Mouse (Mus musculus) kidney, postnatal 4 days (tissue): Measurements from ENCODE around the gene Plvap.

Experiments
- DNase-seq, 2 experiments: peaks; one replicate each; pipeline ENCODE4 v3.0.0; 2021; ENCODE audit warnings: mixed read lengths in 2 of 2

Gene Plvap

DNA sequence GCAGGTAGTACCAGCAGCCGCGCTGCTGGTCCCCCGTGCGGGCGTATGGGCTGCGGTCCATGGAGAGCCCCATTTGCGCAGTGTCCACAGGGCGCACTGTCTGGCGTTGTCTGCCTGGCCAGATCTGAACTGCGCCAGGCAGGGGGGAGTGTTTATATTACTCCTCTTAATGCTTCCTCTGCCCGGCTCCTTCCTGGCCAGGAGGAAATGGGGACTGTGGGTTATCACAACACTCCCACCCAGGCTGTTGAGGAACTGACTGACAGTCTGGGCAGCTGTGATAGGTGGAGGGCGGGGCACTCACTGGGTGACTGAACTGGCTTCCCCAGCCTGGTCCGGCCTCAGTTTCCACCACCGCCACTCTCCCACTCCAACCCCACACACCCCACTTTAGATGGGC, at the start of gene Plvap:
Gene Plvap (minus strand): TSS at position 109 of the 400 bp plus-strand sequence.
- DNase-seq = peak; percentile 43 to 61

DNA sequence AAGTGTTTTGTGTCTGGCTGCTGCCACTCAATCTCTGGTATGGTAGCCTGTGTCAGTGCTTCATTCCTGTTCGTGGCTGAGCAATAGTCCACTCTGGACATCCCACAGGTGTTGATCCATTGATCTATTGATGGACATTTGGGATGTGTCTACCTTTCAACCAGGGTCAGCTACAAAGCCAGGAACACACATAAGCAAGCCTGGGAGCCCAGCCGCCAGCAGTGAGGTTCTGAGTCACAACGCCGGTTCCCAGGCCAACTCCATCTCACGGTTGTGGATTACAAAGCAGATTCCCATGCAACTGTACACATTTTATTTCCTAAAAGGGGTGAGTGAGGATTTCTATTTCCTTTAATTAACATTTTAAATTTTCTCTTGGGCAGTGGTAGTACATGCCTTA, 49.2 kb upstream of the Plvap start:
- no peak for DNase-seq

DNA sequence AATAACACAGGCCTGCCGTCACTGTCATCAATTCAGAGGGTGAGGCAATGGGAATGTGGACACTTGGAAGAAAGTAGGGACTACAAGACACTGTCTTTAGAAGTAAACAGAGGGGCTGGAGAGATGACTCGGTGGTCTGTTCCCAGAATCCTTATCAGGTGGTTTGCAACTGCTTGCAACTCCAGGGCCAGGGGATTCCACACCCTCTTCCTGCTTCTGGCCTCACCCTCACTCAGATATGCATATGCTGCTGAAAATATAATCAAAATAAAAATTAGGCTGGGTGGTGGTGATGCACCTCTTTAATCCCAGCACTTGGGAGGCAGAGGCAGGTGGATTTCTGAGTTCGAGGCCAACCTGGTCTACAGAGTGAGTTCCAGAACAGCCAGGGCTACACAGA, 48.5 kb upstream of the Plvap start:
- DNase-seq = no peak

DNA sequence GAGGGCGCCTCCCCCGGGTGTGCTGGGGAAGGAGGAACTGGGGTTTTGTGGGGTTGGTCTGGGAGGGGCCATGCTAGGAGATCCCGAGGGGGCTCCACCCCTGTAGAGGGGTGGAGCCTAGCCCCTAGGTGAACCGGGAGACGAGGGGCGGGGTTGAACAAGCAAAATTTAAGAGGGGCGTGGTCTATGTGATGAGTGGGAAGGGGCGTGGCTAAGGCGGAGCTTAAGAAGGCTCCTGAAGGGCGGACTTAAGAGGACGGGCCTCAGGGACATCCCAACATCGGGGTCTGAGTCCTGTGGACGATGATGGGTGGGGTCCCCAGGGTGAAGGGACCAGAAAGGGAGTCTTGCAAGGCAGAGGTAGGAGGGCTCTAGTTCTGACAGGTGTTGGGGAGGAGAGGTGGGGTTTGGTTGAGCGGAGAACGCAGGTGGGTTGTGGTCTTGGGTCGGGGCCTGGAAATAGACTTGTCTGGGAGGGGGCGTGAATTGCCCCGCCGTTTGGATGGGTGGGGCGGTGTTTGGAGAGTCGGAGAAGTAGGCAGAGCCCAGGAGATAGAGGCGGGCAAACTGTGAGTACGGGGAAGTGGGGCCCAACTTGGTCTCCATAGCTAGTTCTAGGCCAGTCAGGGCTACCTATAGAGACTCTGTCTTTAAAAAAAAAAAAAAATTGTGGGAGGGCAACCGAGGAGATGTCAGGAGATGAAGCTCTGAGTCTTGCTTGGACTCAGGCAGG, 47.6 kb upstream of the Plvap start:
- peak; percentile 88 to 91 for DNase-seq

DNA sequence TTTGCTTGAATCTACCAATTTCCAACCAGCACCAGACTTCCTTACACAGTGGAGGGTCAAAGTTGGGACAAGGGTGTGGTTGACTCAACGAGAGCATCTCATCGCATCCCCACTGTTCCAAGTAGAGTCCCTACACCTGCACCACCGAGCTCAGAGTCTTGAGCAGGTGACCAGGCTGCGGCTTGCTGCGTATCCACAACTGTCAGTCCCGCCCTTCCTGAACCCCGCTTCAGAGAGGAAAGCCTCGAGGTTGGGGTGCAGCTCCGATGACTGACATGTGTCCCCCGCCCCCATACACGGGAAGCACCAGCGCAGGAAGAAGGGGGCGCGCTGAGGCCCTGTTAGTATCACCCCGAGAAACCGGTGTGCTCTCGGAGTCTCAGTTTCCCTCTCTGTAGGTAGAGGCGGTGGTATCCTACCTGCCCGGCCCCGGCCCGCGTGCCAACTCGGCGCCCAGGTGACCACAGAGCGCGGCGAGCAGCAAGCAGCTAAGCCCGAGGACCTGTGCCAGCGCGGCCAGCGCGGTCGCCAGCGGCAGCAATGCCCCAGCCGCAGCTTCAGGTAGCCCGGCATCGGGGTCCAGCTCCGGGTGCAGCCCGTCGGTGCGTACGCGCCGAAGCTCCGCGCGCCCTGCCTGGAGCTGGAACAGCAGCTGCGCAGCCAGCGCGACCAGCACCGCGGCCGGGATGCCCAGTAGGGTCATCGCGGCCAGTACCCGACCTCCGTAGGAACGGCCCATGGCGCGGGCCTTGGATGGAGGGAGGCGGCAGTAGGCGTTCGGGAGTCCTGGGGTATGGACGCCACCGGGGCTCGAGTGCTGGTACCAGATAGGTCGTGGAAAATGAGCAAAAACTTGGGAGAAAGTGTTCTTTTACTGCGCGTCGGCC, 46.8 kb upstream of the Plvap start, which contains the start of gene Tmem221:
Gene Tmem221 (minus strand): TSS at position 801 of the 887 bp plus-strand sequence.
- DNase-seq = peak; percentile 29 to 45

DNA sequence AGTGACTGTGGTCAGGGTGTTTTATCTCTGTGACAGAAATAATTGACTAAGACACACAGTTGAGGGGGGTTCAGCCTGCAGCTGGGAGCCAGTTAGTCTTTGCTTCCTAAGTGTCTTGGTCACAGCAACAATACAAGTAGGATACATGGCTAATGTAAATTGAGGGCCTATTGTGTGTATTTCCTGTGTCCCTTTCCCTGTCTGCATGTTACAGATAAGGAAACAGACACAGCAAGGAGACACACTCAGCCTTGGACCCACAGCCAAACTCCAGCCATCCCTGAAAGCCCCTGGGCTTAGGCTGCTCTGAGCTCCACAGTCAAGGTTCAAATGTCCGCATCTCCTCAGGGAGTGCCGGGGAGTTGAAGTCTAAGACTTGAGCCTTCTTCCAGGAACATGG, 43.1 kb upstream of the Plvap start:
- DNase-seq = no peak

DNA sequence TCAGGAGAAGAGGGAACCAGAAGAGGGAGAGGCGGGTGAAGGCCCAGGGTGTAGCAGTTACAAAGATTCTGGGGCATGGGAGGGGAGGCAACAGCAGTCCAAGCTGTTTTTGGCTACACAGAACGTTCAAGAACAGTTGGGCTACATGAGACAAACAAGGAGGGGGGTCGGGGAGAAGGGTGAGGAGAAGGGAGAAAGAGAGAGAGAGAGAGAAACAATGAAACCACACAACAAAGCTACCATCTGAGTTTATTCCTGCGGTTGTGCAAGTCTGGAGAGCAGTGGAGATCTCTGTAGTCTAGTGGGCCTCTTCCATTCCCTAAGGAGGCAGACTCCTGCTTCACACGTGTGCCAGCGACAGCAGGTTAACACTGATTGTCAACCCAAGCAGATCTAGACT, 42.4 kb upstream of the Plvap start:
- no peak for DNase-seq

DNA sequence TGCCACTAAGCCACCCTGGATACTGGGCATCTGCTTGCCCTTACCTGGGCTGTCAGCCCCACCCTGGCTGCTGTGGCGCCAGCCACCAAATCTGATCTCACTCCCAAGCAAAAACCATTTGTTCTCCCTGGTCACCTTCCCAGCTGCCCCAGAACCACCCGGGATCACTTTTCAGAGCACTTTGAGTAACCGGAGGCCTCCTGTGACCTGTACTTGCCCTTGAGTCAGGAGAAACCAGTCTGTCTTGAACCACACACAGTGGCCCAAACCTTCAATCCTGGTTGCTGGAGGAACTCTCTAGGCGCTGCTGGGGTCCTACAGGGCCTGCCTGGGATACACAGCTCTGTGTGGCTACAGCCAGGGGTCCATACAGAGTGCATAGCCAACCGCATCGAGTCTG, 41.2 kb upstream of the Plvap start:
- DNase-seq = no peak

DNA sequence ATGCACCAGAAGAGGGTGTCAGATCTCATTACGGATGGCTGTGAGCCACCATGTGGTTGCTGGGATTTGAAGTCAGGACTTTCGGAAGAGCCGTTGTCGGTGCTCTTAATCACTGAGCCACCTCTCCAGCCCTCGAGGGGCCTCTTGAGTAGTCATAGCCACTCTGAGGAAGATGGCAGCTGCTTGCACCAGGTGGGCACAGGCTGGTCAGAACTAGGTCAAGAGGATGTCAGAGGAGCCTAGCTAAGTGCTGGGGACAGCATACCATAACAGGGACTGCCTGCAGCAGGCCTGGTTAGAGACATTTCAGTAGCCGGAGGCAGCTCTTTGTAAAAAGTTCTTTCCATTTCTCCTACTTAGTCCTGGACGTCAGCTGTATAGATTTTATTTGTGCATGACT, 39.2 kb upstream of the Plvap start:
- no peak for DNase-seq

DNA sequence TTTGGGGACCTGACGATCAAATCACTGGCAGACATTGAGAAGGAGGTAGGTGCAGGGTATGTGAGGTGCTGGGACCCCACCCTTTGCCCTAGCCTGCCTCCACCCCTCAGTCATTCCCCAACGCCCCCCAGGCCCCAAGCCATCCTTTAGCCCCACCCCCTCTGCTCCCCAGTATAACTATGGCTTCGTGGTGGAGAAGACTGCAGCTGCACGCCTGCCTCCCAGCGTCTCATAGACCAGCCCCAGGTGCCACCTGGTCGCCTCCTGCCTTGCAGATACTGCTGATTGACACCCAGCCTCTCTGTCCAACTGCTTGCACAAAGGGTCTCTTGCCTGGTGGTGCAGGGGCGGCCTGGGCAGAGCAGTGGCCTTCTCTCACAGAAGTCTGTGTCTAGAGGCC, 36.0 kb upstream of the Plvap start:
- DNase-seq = no peak

DNA sequence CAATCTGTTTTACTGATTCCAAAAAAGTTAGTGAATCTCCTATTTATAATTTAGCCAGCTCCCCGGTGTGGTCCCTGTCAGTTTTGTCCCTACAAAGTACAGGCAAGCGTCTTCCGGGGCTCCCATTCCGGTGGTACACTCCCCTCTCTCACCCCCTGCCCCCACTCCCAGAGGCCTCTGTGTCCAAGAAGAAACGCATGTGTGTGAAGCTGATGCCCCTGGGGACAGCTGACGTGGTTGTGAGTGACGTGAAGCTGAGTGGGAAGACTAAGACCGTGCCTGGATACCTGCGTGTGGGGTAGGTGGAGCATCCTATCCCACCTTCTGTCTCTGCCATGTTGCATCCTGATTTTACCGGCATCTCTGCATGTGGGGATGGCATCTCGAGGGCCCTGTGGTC, 33.5 kb upstream of the Plvap start:
- DNase-seq = no peak

DNA sequence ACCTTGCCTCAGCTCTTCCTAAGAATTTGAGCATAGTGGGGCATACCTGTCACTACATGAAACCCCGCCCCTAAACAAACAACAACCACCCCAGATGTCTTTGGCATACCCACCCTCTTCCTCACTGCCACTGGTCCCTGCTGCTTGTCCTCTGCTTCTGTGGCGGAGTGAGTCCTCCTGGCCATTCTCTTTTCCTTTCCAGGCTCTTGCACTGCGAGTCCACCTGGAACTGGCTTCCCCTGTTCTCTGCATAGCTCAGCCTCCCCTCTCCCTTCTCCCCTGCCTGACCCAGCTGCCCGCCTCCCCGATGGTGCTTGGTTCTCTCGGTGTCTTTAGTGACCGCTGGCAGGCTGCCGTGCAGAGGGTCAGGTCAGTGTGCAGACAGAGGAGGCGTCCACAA, 32.2 kb upstream of the Plvap start:
- DNase-seq = no peak

DNA sequence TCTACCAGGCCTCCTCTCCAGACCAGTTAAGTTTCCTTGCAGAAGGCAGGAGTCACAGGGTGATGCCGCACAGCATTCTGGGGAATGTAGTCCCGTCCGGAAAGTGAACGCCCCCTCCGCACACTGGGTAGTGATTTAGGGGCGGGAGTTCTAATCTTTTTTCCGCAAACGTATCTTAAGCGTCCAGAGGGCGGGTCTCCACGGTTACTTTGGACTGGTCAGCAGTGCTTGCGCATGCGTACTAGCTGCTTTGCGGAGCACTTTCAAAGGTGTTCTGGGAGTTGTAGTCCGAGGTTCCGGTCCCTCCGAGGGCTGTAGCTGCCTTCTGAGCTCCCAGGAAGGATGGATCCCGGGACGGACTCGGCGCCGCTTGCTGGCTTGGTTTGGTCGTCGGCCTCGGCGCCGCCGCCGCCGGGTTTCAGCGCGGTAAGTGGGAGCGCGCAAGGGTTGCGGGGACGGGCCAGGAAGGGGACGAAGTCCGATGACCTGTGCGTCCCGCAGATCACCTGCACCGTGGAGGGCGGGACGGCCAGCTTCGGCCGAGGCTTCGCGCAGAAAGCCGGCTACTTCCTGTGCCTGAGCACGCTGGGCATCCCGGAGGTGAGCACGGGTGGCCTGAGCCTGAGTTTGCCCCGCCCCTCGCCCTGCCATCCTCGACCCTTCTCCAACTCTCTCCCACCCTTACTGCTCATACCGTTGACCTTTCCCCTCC, 31.2 kb upstream of the Plvap start, which contains the start of gene Mvb12a:
Gene Mvb12a (plus strand): TSS at position 291 of the 712 bp plus-strand sequence.
- peak; percentile 95 to 97 for DNase-seq

DNA sequence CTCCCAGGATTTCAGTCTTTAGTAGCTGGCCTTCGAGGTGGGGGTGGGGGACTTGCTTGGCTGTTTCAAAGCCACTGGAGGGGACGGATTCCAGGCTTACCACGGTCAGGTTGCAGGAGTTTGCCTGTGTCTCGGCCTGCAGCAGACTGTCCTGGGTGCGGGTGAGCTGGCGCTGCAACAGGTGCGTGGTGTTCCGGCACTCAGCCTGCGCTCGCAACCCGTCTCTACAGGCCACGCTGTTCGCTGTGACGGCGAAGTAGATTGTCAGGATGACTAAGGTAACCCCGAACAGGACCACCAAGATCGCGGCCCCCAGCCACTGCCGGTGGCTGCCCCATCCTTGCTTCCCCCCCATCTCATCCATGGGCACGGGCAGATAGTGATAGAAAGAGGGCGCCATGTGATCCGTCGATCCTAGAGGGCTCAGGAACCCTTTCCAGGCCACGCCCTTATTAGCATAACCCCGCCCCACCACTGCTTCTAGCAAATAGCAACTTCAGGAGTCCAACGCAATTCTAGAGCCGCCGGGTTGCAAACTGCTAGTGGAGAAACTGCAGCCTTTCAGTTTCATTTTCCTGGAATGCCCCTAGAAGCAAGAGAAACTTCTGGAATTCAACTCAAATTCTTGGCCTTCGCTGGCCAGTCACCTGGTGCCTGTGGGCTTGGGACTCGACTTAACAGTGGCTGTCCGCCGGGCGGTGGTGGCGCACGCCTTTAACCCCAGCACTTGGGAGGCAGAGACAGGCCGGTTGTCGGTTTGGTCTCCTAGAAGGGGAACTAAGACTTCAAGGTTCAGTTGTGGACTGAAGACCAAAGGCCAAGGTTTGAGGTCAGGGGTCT, 25.7 kb upstream of the Plvap start, which contains the start of gene Bst2:
Gene Bst2 (minus strand): TSS at position 429 of the 840 bp plus-strand sequence.
- DNase-seq = peak; percentile 89 to 93

DNA sequence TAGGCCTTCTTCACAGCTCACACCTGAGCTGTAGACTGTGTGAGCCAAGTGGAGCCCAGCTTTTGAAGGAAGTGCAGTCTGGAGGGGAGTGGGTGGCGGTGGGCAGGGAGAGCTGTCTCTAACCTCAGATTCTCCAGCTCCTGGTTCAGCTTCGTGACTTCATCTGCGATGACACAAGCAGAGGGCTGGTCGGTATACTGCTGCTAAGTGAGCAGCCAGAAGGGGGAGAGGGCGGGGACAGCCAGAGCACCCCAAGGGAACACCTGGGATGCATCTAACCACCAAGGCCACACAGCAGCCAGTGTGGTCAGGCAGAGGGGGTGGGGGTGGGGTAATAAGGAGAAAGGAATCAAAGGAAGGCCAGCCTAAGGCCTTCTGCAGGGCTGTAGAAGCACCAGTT, 24.1 kb upstream of the Plvap start:
- DNase-seq = no peak

DNA sequence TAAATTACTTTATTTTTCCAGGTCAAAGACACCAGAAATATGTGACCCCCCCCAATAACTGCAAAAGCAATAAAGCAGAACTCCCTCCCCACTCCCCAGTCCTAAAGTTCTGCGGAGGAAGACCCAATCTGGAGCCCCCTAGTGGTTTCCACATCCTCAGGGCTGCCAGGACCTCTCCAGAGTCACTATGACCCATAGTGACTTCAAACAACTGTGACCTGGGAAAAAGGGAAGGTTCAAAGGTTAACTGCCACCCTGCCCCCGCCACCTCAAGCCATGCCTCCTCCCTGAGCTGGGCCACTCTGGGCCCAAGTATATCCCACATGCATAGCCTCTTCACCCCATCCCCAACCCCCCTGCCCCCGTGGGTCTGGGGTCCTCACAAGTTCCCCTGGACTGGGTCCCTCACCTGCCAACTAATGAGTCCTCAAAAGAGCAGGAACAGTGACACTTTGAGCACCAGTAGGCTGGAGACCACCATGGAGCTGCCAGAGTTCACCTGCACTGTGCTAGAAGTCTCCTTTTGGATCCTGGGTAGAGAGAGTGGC, 22.8 kb upstream of the Plvap start:
- DNase-seq = no peak

DNA sequence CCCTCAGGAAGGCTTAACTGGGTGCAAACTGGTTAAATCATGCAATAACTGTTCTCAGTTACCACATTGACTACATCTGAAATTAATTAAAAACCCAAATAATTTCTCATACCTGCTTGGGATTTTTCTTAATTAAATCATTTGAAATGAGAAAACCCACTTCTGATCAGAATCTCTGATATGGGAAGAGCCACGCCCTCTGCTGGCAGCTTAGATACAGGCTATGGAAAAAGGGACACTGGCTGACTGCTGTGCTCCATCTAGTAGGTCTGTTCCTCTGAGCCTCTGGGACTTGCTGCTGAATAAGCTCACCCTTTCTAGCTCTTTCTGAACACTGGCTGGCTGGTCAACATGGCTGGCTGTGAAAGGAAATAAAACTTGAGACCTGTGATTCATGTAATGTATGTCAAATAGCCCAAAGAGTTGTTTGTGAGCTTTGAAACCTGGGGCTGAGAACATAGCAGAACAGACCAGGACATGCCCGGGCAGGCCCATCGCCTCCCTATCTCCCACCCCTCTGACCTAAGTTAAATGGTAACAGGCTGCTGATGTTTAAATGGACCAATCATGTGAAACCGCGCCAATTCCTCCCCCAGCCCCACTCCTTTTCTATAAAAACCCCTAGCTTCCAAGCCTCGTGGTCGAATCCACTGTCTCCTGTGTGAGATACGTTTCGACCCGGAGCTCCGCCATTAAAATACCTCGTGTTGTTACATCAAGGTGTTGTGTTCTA, 19.3 kb upstream of the Plvap start:
- DNase-seq = peak; percentile 56 to 68

DNA sequence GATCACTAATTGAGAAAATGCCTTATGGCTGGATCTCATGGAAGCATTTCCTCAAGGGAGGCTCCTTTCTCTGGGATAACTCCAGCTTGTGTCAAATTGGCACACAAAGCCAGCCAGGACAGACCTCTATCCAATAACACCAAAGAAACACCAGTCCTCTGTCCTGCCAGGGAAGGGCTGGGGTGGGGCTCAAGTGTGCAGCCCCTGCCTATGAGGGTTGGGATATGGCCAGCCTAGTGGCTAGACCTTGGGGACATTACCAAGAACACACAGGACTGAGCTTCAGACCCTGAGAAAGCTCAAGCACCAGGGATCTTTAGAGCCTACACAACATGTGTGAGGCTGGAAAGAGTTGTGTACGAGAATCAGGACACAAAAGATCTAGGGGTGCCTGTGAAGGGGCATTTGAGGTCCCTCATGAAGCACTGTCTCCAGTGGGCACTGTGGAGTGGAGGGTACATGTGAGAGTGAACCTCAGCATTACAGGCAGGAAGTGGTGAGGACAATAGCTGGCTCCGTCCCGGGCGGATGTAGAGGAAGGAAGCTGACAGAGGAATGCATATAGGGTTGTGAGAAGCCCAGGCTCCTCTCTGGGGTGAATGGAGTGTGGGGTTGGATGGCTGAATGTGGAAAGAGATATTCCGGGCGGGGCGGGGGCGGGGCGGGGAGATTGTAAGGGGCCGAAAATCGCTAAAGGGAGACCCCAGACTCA, 17.0 kb upstream of the Plvap start:
- peak; percentile 50 to 63 for DNase-seq

DNA sequence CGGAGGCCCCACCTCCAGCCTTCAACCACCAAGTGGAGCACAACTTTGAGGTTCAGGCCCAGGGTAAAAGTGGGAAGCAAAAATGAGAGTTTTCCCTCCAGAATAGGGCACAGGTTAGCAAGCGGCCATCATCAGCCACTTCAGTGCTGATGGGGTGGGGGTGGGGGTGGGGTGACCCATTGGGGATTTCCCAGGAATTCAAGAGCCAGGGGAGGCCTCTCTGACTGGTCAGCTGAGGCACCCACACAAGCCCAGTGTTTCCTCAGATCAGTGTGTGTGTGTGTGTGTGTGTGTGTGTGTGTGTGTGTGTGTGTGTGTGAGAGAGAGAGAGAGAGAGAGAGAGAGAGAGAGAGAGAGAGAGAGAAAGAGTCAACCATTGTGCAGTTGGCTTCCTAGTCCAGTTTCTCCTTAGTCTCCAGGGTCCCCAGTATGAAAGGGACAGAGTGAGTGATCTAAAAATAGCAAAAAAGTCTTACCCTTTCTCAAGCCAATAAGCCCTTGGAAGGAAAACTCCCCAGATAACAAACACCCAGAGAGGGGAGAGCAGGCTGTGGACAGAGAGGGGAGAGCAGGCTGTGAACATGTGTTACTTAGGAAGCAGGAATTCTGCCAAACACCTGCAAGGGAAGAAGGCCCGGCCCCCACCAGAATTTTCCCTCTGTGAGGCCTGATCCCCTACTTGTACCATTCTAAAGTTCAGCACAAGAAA, 15.8 kb upstream of the Plvap start:
- DNase-seq = no peak

DNA sequence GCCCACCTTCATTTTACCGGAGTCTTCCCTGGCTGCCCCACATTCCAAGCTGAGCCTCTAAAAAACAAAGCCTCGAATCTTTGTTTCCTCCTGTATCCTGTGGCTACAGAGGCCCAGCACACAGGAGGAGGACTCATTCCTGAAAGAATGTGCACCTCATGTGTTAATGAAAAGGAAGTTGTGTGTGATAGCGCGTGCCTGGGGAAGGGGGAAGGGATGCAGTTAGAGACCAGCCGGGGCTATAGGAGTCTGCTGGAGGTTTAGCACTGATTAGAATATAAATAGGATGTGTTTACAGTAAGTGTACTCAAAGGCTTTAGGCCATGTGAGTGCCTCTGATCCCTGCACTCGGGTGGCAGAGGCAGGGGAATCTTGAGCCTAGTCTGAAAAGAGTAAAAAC, 14.7 kb upstream of the Plvap start:
- no peak for DNase-seq
